Mouse (Mus musculus): ENCODE data around the gene Sucla2.
"Not testable (repeated sequence)": the region's sequence is repeated elsewhere in the genome, so short reads cannot be mapped to it uniquely, and the experiment has no call there.

The Sucla2 gene

DNA sequence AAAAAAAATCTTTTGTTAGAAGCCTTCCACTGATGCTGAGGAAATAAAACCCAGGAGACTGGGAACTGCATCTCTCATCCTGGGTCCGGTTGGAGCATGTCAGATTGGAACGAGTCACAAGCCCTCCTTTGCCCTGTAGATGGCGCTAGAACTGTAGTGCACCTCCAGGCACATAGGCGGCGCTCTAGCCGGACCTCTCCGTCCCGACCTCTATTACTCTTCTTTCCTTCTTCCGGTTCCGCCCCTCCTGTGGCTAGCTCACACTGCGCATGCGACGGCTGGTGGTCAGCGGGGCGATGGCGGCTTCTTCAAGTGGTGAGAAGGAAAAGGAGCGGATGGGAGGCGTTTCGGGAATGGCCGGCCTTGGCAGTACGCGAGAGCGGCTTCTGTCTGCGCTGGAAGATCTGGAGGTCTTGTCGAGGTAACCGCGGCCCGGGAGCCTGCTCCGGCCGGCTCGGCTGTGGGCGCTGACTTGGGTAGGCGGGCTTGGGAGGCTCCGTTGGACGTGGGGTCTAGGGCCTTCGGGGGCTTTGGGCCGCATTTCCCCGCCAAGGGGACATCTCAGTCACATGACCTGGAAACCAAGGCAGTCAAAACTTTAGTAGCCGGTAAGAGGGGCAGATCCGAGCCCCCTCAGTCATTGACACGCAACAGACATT, 15.2 kb upstream of the Sucla2 start, which contains the start of gene Med4:
TSS of gene Med4 (plus strand) at position 261 of the 659 bp plus-strand sequence.
- DNase-seq (ENCODE audit: low spot score), result peak; percentile 93

GRCm38 (mm10) chr14:73524136-73524535, 983 bp upstream of the Sucla2 start:
- no peak for DNase-seq (ENCODE audit: low spot score)

- DNase-seq (ENCODE audit: low spot score), result not testable (repeated sequence)
These were observed 3.5 kb downstream of the Sucla2 start for GRCm38 (mm10) chr14:73528661-73529060.

DNA sequence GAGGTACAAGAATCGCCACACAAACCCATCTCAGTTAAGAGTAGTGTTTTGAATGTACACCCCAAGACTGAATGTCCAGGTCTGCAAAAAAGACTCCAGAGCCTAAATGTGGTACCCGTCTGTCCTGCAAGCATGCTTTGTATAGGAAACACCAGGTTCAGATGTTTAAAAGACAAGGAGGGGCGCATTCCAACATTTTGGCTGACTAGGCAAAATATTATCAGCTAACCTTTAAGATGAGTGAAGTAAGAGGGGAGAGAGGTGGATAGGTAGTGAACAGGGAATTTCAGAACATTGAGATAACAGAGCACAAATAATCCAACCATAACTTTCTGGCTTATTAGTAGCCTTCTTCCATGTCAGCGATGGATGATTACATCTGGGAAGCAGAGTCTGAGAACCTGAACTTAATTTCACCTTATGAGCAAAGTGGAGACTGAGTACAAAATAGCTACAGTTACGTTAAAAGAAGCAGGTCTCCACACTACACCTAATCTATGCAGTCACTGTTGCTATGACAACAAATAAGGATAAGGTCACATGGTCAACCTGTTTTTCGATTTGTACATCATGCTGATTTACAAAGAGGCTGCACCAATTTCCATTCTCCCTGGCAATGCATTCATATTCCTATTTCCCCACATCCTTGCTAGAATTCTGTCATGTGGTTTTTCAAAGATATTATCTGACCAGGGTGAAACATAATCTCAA, 8.8 kb downstream of the Sucla2 start:
- DNase-seq (ENCODE audit: low spot score), result no peak

GRCm38 (mm10) chr14:73535641-73536040, 10.5 kb downstream of the Sucla2 start:
- no peak for DNase-seq (ENCODE audit: low spot score)

GRCm38 (mm10) chr14:73543781-73544180, 18.7 kb downstream of the Sucla2 start:
- DNase-seq (ENCODE audit: low spot score), result no peak

DNA sequence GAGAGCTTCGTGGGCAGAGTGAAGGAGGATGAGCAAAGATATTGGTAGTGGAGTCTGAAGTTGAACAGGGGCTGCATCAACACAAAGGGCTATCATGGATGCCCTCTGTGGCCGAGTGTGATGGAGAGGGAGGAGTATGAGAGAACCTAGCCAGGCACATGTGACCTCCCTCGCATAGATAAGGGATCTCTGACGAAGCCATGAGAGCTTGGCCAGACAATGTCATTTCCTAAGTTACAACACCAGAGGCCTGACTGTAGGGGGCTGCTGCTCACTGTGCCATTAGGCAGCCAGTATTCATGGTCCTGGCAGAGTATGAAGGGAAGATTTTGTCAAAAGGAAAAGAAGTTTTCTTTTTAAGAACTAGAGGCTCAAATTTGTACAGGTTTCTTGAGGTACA, 21.9 kb downstream of the Sucla2 start:
- no peak for DNase-seq (ENCODE audit: low spot score)

- no peak for DNase-seq (ENCODE audit: low spot score)
These were observed 22.9 kb downstream of the Sucla2 start, which contains the start of gene Nudt15 for GRCm38 (mm10) chr14:73548051-73548450. Nudt15 (minus strand) TSS chr14:73548242.

DNA sequence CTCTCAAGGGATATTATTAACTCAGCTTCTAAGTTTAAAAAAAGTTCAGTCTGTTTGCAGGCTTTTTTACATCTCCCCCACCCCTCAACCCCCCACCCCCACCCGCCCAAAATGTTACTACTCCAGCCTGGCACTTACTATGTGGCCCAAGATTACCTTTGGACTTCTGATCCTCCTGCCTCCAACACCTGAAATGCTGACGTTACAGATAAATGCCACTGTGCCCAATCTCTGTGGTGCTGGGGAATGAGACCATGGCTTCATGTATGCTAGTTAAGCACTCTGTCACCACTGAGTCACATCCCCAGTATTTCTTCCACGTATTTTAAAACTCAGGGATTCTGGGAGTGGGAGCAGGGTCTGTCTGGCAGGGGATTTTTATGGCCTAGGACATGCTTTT, 25.2 kb downstream of the Sucla2 start:
- no peak for DNase-seq (ENCODE audit: low spot score)

- DNase-seq (ENCODE audit: low spot score), result no peak
These were observed 25.6 kb downstream of the Sucla2 start for GRCm38 (mm10) chr14:73550732-73551131.

- DNase-seq (ENCODE audit: low spot score), result no peak
These were observed 26.0 kb downstream of the Sucla2 start for GRCm38 (mm10) chr14:73551164-73551563.

DNA sequence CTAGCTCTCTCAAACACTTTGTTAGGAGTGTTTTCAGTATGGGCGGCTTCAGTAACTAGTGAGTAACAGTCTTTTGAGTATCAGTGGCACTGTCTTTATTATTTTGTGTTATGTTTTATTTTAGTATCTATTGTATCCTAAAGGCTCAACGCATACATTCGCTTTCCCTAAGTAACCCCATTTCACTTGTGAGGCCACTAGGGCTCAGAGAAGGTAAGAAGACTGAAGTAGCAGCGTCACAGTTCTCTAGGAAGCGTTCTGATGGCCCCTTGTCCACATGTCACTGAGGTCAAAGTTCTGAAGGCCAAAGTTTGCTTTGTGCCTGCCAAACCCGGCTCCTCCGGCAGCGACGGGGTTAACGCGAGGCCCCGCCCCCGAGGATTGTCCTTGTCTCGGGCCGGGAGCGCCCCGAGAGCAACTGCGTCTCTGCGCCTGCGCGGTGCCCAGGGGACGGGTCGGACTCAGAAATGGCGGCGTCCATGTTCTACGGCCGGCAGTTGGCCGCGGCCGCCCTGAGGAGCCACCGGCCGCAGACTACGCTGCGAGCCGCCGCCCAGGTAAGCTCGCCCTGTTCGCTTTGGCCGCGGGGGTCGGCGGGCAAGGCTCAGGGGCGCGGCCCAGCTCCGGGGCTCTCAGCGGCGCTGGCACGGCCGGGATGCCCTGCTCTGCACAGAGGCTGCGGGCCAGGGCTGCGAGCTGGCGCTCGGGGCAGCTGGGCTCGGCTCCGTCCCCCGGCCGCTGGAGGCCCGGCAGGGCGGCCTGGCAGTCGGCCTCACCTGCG, 27.4 kb downstream of the Sucla2 start:
- DNase-seq (ENCODE audit: low spot score), result peak; percentile 89

DNA sequence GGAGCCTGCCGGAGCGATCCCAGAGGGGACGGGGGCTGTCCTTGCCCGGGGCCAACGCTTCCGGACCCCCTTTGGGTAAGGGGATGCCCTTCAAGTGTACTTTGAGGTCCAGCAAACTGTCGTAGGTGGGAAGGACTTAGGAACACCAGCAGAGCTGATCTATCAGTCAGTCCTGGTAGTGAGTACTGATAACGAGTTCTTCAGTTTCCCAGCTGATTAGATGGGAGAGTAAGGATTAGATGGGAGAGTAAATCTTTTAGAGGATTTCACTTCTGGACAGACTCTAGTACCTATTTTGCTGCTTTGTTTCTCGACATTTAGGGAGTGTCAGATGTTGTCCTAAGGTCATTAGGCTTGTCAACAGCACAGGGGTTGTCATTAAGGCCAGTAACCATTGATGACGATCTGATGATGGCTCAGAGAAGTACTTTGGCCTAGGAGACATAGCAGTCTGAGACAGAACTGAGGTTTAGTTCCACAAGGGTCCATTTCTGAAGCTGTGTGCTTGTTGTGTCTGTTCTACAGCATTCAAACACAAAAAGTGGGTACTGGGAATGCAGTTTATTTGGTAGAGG, 28.1 kb downstream of the Sucla2 start:
- DNase-seq (ENCODE audit: low spot score), result peak; percentile 18

- DNase-seq (ENCODE audit: low spot score), result not testable (repeated sequence)
These were observed 44.7 kb downstream of the Sucla2 start for GRCm38 (mm10) chr14:73569831-73570230.

DNA sequence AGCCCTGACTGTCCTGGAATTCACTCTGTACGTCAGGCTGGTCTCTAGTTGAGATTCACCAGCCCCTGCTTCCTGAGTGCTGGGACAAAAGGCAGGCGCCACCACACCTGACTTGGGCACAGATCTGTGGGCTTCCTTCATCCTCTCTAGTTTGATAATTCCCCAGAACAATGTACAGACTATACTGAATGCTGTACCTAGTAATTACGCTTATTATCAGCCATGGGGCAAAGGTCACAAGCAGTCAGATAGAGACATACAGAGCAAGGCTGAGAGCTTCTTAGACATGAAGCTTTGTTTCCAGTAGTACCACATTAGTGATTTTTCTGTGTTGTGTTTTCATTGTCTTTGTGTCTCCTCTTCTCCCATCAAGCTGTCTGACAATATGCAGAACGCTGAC, 46.0 kb downstream of the Sucla2 start:
- DNase-seq (ENCODE audit: low spot score), result no peak

GRCm38 (mm10) chr14:73574053-73574452, 48.9 kb downstream of the Sucla2 start:
- no peak for DNase-seq (ENCODE audit: low spot score)

DNA sequence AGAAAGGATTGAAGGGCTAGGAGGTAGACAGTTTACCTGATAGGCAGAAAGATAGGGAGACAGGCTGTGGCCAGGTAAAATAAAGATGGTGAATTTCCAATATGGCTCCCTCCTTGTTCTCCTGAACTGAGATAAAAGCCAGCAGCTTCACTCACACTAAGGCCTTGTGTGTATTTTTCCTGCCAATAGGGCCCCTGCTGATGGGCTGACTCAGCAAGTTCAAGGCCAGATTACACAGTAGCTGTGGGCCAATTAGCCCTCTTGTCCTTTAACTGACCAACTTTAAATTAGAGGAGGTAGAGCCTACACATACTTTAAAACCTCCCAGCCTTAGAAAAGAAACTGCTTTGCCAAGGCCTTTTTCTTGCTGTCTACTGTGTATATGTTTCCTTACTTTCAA, 51.2 kb downstream of the Sucla2 start:
- DNase-seq (ENCODE audit: low spot score), result no peak

GRCm38 (mm10) chr14:73588080-73588479, 63.0 kb downstream of the Sucla2 start:
- DNase-seq (ENCODE audit: low spot score), result peak; percentile 8

DNA sequence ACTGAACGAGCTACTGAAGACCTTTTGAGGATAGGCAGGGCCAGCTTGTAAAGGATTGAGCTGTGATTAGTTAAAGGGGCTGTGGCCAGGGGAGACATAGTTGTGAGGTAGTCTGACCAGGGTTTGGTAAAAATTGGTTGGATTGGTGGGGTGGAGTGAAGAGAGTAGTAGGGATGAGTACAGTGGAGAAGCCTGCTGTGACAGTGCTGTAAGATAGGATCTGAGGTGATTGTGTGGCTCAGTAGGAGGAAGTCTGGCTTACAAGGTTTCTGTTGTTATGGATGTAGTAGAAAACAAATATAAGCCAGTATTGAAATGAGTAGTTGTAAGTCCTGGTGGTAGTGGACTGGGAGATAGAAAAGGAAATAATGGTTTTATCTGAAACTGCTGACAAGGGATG, 67.0 kb downstream of the Sucla2 start:
- DNase-seq (ENCODE audit: low spot score), result no peak

GRCm38 (mm10) chr14:73599720-73600119, 74.6 kb downstream of the Sucla2 start:
- peak; percentile 20 for DNase-seq (ENCODE audit: low spot score)

- no peak for DNase-seq (ENCODE audit: low spot score)
These were observed 82.6 kb downstream of the Sucla2 start for GRCm38 (mm10) chr14:73607732-73608131.
